Mouse (Mus musculus): ENCODE results near the gene Mrpl10.

The Mrpl10 gene

GRCm38 (mm10) chr11:97029686-97030417 lies 11.5 kb upstream of the Mrpl10 start, which contains the start of gene Scrn2:
Scrn2 (plus strand) TSS chr11:97029938.
- peak; percentile 79 for DNase-seq (ENCODE audit: low read depth, low spot score)

- DNase-seq (ENCODE audit: low read depth, low spot score), result no peak
Observed at GRCm38 (mm10) chr11:97030426-97030825, 10.9 kb upstream of the Mrpl10 start.

GRCm38 (mm10) chr11:97031977-97032376 lies 9.4 kb upstream of the Mrpl10 start:
- DNase-seq (ENCODE audit: low read depth, low spot score), result no peak

- no peak for DNase-seq (ENCODE audit: low read depth, low spot score)
Observed at GRCm38 (mm10) chr11:97032499-97032898, 8.9 kb upstream of the Mrpl10 start.

- DNase-seq (ENCODE audit: low read depth, low spot score), result no peak
Observed at GRCm38 (mm10) chr11:97033781-97034180, 7.6 kb upstream of the Mrpl10 start.

- no peak for DNase-seq (ENCODE audit: low read depth, low spot score)
Observed at GRCm38 (mm10) chr11:97036141-97036540, 5.2 kb upstream of the Mrpl10 start.

GRCm38 (mm10) chr11:97038881-97039280 lies 2.5 kb upstream of the Mrpl10 start:
- no peak for DNase-seq (ENCODE audit: low read depth, low spot score)

GRCm38 (mm10) chr11:97040301-97041021 lies 899 bp upstream of the Mrpl10 start:
- DNase-seq (ENCODE audit: low read depth, low spot score), result no peak

- DNase-seq (ENCODE audit: low read depth, low spot score), result no peak
Observed at GRCm38 (mm10) chr11:97044902-97045301, 3.5 kb downstream of the Mrpl10 start.

- no peak for DNase-seq (ENCODE audit: low read depth, low spot score)
Observed at GRCm38 (mm10) chr11:97045861-97046260, 4.5 kb downstream of the Mrpl10 start.

GRCm38 (mm10) chr11:97048090-97048650 lies 6.8 kb downstream of the Mrpl10 start:
- no peak for DNase-seq (ENCODE audit: low read depth, low spot score)

GRCm38 (mm10) chr11:97049492-97050085 lies 8.2 kb downstream of the Mrpl10 start:
- DNase-seq (ENCODE audit: low read depth, low spot score), result no peak

- peak; percentile 41 for DNase-seq (ENCODE audit: low read depth, low spot score)
Observed at GRCm38 (mm10) chr11:97050216-97050943, 9.0 kb downstream of the Mrpl10 start, which contains the start of gene Osbpl7. Osbpl7 (plus strand) TSS chr11:97050628.

GRCm38 (mm10) chr11:97050944-97051586 lies 9.7 kb downstream of the Mrpl10 start:
- no peak for DNase-seq (ENCODE audit: low read depth, low spot score)

- no peak for DNase-seq (ENCODE audit: low read depth, low spot score)
Observed at GRCm38 (mm10) chr11:97052219-97052646, 10.9 kb downstream of the Mrpl10 start.

GRCm38 (mm10) chr11:97063274-97063920 lies 22.0 kb downstream of the Mrpl10 start:
- DNase-seq (ENCODE audit: low read depth, low spot score), result no peak

- DNase-seq (ENCODE audit: low read depth, low spot score), result no peak
Observed at GRCm38 (mm10) chr11:97063921-97064295, 22.5 kb downstream of the Mrpl10 start.

GRCm38 (mm10) chr11:97065538-97066295 lies 24.4 kb downstream of the Mrpl10 start:
- no peak for DNase-seq (ENCODE audit: low read depth, low spot score)

GRCm38 (mm10) chr11:97066656-97067360 lies 25.4 kb downstream of the Mrpl10 start:
- DNase-seq (ENCODE audit: low read depth, low spot score), result no peak

All from embryo, embryonic 11.5 days (tissue).